In the genomic region with DNA sequence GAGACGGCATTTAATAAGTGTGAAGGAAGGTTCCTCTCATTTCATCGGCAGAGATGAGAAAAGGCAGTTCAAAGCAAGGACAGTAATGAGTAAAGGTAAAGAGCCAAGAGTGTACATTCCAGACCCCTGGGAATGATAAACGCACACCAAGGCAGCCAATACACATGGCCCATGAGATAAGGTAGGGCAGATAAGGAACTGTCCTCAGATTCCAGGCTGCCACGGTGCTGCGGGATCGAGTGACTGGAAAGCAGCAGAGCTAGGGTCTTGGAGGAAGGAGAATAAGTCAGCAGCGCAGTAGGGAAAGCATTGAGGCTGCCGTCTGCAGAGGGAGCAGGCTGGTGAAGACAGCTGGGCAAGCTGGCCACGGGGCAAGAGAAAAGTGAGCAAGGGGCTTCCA, we compare ENCODE assay signal across 10 mouse cellular contexts.
DNase-seq lines count a peak whose midpoint lies in the region; ATAC-seq and TF ChIP-seq lines count a peak whose summit lies in the region.
"Had no signal": no experiment of that assay in that cellular context is flagged by ENCODE, and none has a peak within 500 bp of the region (broad histone marks: within the 10 kb centered on the region; RNA-seq: fewer than 3 reads in every experiment).

No protein-coding gene starts in this region.

- no peak overlapping the region for H3K4me3 ChIP-seq in lung, embryonic 14.5 days (ENCODE audit: low read depth, low read length)
- H3K4me3 ChIP-seq in lung, postnatal 0 days (ENCODE audit: low read depth, low read length), result no peak overlapping the region
- H3K4me3 ChIP-seq in hindbrain, embryonic 10.5 days, result no peak overlapping the region
- no peak overlapping the region for H3K4me3 ChIP-seq in neural tube, embryonic 14.5 days (ENCODE audit: low read depth, low read length)
- H3K4me3 ChIP-seq: limb, embryonic 12.5 days had no signal

- ATAC-seq in lung, embryonic 14.5 days (ENCODE audit: insufficient read depth), result peak; percentile 15; the same call in 1 of the 2 replicates
- ATAC-seq in lung, postnatal 0 days, result no peak
- no peak for ATAC-seq in neural tube, embryonic 14.5 days (ENCODE audit: low read depth)
- ATAC-seq: Patski had no signal

- no peaks in the 10 kb centered on the region for H3K36me3 ChIP-seq in lung, embryonic 14.5 days (ENCODE audit: insufficient read depth)
- no peaks in the 10 kb centered on the region for H3K36me3 ChIP-seq in lung, postnatal 0 days (ENCODE audit: insufficient read depth, low read length)
- H3K36me3 ChIP-seq in hindbrain, embryonic 10.5 days, result peaks cover 39% of the 10 kb centered on the region
- peaks cover 13% of the 10 kb centered on the region for H3K36me3 ChIP-seq in neural tube, embryonic 14.5 days (ENCODE audit: control insufficient read depth, insufficient read depth, low read length)
- H3K36me3 ChIP-seq: limb, embryonic 12.5 days had no signal

- peaks cover 20% of the 10 kb centered on the region for H3K4me1 ChIP-seq in lung, embryonic 14.5 days (ENCODE audit: insufficient read depth)
- H3K4me1 ChIP-seq in lung, postnatal 0 days (ENCODE audit: insufficient read depth, low read depth, low read length), result peaks cover 7% of the 10 kb centered on the region; the same call in 1 of the 2 replicates
- peaks cover 54% of the 10 kb centered on the region for H3K4me1 ChIP-seq in hindbrain, embryonic 10.5 days (replicated peaks)
- peaks cover 9% of the 10 kb centered on the region; the same call in 1 of the 2 replicates for H3K4me1 ChIP-seq in neural tube, embryonic 14.5 days (ENCODE audit: control insufficient read depth, insufficient read depth, low read length)

- H3K4me2 ChIP-seq in lung, embryonic 14.5 days, result no peak overlapping the region
- H3K4me2 ChIP-seq in lung, postnatal 0 days (replicated peaks; ENCODE audit: low read depth, low read length), result no peak overlapping the region
- no peak overlapping the region for H3K4me2 ChIP-seq in neural tube, embryonic 14.5 days (ENCODE audit: low read depth, low read length)
- H3K4me2 ChIP-seq: limb, embryonic 12.5 days had no signal

- H3K27me3 ChIP-seq in lung, embryonic 14.5 days (ENCODE audit: insufficient read depth, low read length), result no peaks in the 10 kb centered on the region
- H3K27me3 ChIP-seq in lung, postnatal 0 days (replicated peaks; ENCODE audit: insufficient read depth, low read length), result no peaks in the 10 kb centered on the region
- no peaks in the 10 kb centered on the region for H3K27me3 ChIP-seq in hindbrain, embryonic 10.5 days (ENCODE audit: insufficient read depth, poor library complexity, severe bottlenecking)
- no peaks in the 10 kb centered on the region for H3K27me3 ChIP-seq in neural tube, embryonic 14.5 days (ENCODE audit: control insufficient read depth, insufficient read depth, low read length)
- H3K27me3 ChIP-seq: limb, embryonic 12.5 days; Patski had no signal

- H3K9me3 ChIP-seq in lung, embryonic 14.5 days (ENCODE audit: low read depth, low read length), result no peaks in the 10 kb centered on the region
- H3K9me3 ChIP-seq in lung, postnatal 0 days (ENCODE audit: low read length), result no peaks in the 10 kb centered on the region
- H3K9me3 ChIP-seq in hindbrain, embryonic 10.5 days, result no peaks in the 10 kb centered on the region
- H3K9me3 ChIP-seq in neural tube, embryonic 14.5 days (ENCODE audit: control insufficient read depth, low read length), result no peaks in the 10 kb centered on the region
- H3K9me3 ChIP-seq: limb, embryonic 12.5 days had no signal

- TF ChIP-seq EP300 in lung, postnatal 0 days (IDR thresholded peaks at IDR 0.05), result no peak

- H3K27ac ChIP-seq in lung, embryonic 14.5 days (ENCODE audit: low read depth), result peak overlapping the region; percentile 72
- H3K27ac ChIP-seq in lung, postnatal 0 days (ENCODE audit: low read length), result no peak overlapping the region
- H3K27ac ChIP-seq in hindbrain, embryonic 10.5 days, result peak overlapping the region; percentile 73
- H3K27ac ChIP-seq in neural tube, embryonic 14.5 days (ENCODE audit: low read depth, low read length), result peak overlapping the region; percentile 6; the same call in 1 of the 2 replicates
- H3K27ac ChIP-seq: limb, embryonic 12.5 days had no signal

- peak; percentile 32 to 34 for DNase-seq in cerebellum, postnatal 10 days
- no peak for DNase-seq in cerebellum, postnatal 4 days (ENCODE audit: low spot score in 2 of 2)
- DNase-seq in lung, embryonic 14.5 days, result peak; percentile 30
- no peak for DNase-seq in lung, postnatal 0 days (ENCODE audit: low spot score)
- no peak for DNase-seq in hindbrain, embryonic 10.5 days (ENCODE audit: low spot score)
- DNase-seq in retina, postnatal 1 day, result no peak
- no peak for DNase-seq in cerebellum, adult 11 months

- no peak overlapping the region for H3K9ac ChIP-seq in lung, embryonic 14.5 days
- H3K9ac ChIP-seq in lung, postnatal 0 days (replicated peaks; ENCODE audit: low read depth), result no peak overlapping the region
- no peak overlapping the region for H3K9ac ChIP-seq in neural tube, embryonic 14.5 days (replicated peaks; ENCODE audit: low read depth, low read length)
- H3K9ac ChIP-seq: limb, embryonic 12.5 days had no signal

- TF ChIP-seq CTCF in lung, embryonic 14.5 days (IDR thresholded peaks at IDR 0.05; ENCODE audit: low read depth), result no peak
- TF ChIP-seq CTCF in lung, postnatal 0 days (IDR thresholded peaks at IDR 0.05), result no peak

- WGBS in lung, embryonic 14.5 days, result 15% methylated on average over 9 of the region's 9 CpGs
- WGBS in lung, postnatal 0 days, result 29% methylated on average over 9 of the region's 9 CpGs
- 36% methylated on average over 9 of the region's 9 CpGs for whole genome bisulfite sequencing in hindbrain, embryonic 10.5 days
- WGBS in neural tube, embryonic 14.5 days, result 54% methylated on average over 9 of the region's 9 CpGs

Comparison
In these comparisons a context has a peak if more than half of its experiments do, and no peak if none do; other contexts are left out.
1. DNase-seq: peak in cerebellum, postnatal 10 days (2 of 2) and lung, embryonic 14.5 days (single experiment); none in cerebellum, postnatal 4 days (0 of 2), lung, postnatal 0 days (single experiment), hindbrain, embryonic 10.5 days (single experiment), retina, postnatal 1 day (single experiment) and cerebellum, adult 11 months (single experiment).